Mouse (Mus musculus): Measurements from ENCODE around the gene Cep290. TPM values are rescaled to one million over a fixed set of nuclear protein-coding genes. Genes with fewer than 3 reads are reported as not detected.

Cep290 gene
- polyA plus RNA-seq, 1 experiment from 2014 or later = 4.2 TPM

Other genes with a start within 250 kb of the Cep290 start
- gene Gm4301, start 151.9 kb upstream of the Cep290 start, polyA plus RNA-seq (2014; fragmentation: Nextera tagmentation; extraction: Ambion mirVana) = not detected in 2 replicates
- not detected in 2 replicates for gene Gm4302, start 146.7 kb upstream of the Cep290 start, polyA plus RNA-seq (2014; fragmentation: Nextera tagmentation; extraction: Ambion mirVana)
- gene Gm4303, start 141.6 kb upstream of the Cep290 start, polyA plus RNA-seq (2014; fragmentation: Nextera tagmentation; extraction: Ambion mirVana) = not detected in 2 replicates
- not detected in 2 replicates for gene Gm4305, start 136.5 kb upstream of the Cep290 start, polyA plus RNA-seq (2014; fragmentation: Nextera tagmentation; extraction: Ambion mirVana)
- gene Gm4307, start 126.2 kb upstream of the Cep290 start, polyA plus RNA-seq (2014; fragmentation: Nextera tagmentation; extraction: Ambion mirVana) = not detected in 2 replicates
- gene Gm4312, start 105.0 kb upstream of the Cep290 start, polyA plus RNA-seq (2014; fragmentation: Nextera tagmentation; extraction: Ambion mirVana) = not detected in 2 replicates
- gene Tmtc3, start 208 bp upstream of the Cep290 start, polyA plus RNA-seq (2014; fragmentation: Nextera tagmentation; extraction: Ambion mirVana) = 18.2 and 21.5 TPM in 2 replicates
- gene 4930430F08Rik, start 102.9 kb downstream of the Cep290 start, polyA plus RNA-seq (2014; fragmentation: Nextera tagmentation; extraction: Ambion mirVana) = 5.8 and 9.7 TPM in 2 replicates
- gene 1700017N19Rik, start 102.9 kb downstream of the Cep290 start, polyA plus RNA-seq (2014; fragmentation: Nextera tagmentation; extraction: Ambion mirVana) = not detected in 2 replicates